Mouse (Mus musculus) thymus, postnatal 25 days (tissue): ENCODE data around the gene Hpn.

Experiments used
- DNase-seq: peaks from one replicate; pipeline ENCODE4 v3.0.0; 2022

The Hpn gene

DNA sequence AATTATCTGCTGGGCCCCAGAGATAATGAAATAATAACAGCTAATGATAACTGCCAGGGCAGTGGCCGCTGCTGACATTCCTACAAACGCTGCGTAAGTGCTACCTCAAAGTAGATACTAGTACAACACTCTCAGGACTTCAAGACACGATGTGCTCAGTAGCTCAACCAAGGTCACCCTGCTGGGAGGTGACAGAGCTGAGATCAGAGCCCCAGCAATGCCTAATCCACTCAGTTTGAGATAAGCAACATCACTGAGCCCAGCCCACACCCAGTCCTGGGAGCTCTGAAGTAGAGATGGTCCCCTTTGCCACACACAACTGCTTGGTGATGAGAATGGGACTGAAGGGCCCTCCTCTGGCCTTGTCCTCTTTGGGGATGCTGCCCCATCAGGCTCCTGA is 25.2 kb upstream of the Hpn start:
- DNase-seq: no peak

DNA sequence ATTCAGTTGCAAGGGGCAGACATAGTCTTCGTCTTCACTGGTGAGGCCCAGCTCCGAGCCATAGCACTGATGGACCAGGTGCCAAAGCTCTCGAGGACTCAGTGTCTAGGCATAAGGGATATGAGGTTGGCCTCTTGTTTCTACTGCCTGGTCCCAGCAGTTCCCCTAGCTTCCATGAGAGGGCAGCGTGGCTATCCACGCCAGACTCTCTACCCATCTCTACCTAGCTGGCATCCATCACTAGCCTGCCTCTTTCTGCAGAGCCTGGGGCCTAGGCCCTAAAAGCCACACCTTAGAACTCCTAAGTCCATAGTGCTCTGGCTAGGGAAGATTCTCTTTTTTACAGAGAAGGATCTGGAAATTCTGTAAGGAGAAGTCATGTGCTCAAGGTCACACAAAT is 24.7 kb upstream of the Hpn start:
- DNase-seq: peak; percentile 83

DNA sequence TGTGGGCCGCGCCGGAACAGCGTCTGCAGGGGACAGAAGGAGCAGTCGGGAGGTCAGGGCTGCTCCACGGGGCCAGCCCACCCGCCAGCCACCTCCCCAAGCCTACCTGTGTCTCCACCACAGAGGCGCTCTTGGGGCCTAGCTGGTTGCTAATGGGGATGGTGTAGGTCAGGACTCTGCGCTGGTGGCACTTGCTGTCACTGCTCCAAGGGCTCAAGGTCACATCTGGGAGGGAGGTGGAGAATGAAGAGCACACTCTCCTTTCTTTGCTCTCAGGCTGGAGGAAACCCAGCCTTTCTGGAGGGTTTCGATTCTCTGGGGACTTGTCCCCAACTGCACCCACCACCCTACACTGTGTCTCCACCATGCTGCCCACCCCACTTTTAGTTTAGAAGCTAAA is 20.6 kb upstream of the Hpn start:
- DNase-seq: no peak

DNA sequence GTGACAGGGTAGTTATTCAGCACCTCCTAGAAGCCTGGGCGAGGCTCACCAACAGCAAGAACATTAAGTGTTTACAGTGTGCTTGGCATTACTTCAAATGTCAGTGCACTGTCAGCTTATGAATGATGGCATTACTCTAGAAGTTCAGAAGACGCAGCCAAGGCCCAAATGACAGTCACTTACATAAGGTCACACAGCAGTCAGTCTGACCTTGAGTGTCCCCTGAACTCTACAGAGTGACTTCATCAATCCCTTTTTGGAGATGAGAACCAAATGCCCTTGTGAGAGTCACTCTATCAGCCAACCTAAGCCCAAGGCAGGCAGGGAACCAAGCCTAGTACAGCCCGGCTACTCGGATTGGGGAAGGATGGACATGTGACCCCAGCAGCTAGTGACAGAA is 16.8 kb upstream of the Hpn start:
- DNase-seq: no peak

DNA sequence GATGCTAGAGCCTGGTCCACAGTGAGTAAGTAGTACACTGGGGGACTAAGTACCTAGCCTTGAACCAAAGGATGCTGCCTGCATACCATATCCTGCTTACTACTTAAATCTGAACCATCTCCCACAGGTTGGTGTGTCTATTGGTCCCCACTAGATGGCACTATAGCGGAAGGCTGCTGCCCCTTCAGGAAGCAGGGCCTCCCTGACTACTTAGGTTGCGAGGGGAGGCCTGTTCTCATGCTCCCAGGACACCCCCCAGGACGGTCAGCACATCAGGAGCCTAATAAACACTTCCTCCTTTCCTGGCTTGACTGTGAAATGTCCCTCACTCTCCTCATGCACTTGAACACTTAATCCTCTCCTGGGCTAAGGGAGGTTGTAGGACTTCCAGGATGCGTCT is 15.8 kb upstream of the Hpn start:
- peak; percentile 71 for DNase-seq

DNA sequence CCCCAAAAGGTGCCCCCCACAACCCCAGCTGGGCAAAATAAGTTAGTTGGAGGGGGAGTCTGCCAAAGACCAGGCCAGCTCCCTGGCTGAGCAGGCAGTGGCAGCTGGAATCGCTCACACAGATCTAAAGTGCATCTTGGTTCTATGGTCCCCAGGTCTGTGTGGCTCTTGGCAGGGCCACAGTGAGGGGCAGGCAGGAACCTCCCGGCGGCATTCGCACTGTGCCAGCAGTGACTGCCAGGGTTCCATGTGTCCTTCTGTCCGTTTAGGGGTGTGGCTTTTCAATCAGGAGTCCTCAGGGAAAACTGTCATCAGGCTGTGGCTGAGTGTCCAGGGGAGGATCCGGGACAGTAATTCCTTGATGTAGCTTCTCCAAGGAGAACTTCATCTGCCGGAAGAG is 15.1 kb upstream of the Hpn start:
- no peak for DNase-seq

DNA sequence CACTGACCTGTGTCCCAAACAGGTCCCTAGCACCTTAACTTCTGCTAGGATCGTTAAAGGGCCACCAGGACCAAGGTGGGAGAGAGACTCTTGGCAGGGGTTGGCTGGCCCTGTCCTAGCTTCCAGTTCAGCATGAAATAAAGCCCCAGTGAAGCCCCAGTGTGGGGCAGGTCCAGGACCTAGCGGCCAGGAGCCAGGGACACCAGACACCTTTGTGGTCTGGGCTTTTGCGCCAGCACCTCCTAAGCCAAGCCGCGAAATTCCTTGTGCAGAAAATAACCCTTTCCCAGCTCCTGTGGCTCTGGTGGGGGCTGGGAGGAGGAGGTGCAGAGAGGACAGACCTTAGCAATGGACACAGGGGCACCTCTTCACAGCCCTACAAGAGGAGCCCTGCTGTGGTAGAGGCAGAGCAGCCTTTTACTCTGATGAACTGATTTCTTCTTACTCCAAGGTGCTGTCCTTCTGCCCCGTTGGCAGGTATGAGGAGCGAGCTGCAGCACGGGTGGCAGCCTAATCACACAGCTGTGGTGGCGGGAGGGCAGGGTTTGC is 13.1 kb upstream of the Hpn start:
- no peak for DNase-seq

DNA sequence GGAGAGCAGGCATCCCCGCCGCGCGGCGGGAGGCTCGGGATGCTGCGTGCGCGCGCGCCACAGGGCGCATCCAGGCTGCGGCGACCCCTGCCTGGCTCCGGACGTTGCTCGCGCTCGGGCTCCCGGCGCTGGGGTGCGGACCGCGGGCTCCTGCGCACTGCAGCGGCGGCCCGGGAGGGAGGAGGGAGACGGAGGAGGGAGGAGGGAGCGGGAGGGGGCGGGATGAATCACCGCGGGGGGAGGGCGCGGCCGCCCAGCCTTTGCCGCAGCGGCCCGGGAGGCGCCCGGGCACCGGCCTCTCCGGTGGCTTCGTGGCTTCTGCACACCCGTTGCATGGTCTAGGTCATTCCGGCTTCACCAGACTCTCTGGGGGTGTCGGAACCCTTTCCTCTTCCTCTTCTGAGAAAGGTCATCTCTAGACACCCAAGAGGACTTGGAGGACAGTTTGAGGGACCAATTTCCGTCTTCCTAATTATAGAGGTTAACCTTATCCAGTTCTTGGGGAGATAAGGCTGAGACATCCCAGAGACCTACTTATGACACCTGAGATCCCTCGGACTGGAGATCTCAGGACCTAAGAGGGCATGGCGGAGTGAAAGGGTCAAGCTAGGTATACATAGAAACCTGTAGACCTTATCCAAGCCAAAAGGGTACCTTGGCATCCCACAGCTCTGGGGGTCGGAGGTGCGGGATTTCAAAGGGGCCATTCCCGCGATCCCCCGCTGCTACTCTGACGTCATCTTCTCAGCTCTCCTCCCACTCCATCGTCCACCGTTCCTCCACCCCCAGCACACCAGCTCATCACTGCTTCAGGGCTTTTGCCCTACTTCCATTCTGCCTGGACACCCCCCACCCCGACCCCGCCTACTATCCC is 12.0 kb upstream of the Hpn start, which contains the start of gene Scn1b:
Gene Scn1b (minus strand): TSS at position 153 of the 874 bp plus-strand sequence.
- DNase-seq: no peak

DNA sequence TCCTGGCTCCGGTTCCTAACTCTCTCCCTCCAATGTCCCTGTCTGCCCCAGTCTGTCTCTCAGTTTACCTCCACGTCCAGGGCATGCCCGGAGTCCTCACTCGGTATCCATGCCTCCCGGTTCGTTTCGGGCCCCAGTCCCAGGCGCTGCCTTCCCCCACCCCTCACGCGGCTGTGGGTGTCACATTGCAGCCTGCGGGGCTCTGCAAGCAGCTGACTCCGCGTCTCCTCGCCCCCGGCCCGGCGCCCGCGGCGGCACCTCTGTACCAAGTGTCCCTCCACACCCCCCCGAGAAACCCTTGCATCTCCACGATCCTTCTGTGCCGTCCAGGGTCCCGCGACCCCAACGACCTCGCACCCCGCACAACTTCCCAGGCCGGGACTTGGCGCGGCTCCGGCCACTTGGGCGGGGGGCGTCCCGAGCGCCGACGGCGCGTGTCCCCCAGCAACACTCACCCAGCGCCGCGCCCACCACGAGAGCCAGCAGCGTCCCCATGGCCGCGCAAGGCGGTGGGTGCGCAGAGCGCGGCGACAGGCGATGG is 11.2 kb upstream of the Hpn start:
- DNase-seq: no peak

DNA sequence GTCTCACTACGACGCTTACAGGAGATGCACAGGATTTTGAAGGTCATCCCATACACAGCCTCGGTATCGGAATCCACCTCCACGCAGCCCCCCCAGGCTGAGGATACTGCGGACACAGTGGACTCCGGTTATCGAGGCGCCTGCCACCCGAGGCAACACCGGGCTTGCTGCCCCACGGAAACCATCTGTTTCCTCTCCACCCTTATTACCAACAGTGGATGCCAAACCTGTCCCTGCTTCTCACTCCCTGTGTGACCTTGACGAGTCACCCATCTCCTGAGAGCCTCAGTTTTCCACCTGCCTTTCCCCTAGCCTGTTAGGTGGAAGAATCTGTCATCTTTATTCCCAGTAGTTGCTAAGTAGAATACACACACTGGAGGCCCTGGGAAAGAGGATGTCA is 10.0 kb upstream of the Hpn start:
- DNase-seq: no peak

DNA sequence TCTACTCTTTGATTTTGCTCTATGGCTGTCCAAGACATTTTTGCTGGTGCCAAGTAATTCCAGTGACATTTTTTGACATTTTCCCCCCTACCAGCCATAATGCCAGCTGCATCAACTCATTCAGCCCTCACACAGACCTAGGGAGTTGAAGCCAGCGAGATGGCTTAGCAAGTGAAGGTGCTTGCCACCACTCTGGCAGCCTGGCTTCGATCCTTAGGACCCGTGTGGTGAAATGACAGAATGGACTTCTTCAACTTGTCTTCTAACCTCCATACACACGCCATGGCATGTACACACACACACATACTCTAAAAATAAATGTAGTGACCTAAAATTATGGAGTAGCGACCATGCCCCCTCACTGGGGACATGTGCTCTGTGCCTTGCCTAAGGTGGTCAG is 9.3 kb upstream of the Hpn start:
- no peak for DNase-seq

DNA sequence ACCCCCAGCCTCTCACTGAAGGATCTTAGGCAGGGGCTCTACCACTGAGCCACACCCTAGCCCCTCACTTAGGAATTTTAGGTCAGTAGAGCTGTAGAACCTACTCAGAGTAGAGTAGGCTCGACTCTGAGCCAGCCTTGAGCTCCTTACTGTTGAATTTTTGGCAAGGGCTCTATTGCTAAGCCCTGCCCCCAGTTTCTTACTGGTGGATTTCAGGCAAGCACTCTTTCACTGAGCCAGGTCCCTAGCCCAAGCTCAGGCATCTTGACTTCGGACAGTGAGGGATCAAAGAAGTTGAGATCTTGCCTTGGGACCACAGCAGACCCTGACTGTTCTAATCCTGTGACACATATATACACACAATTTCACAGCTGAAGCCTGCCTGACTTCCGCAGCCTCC is 8.6 kb upstream of the Hpn start:
- DNase-seq: no peak

DNA sequence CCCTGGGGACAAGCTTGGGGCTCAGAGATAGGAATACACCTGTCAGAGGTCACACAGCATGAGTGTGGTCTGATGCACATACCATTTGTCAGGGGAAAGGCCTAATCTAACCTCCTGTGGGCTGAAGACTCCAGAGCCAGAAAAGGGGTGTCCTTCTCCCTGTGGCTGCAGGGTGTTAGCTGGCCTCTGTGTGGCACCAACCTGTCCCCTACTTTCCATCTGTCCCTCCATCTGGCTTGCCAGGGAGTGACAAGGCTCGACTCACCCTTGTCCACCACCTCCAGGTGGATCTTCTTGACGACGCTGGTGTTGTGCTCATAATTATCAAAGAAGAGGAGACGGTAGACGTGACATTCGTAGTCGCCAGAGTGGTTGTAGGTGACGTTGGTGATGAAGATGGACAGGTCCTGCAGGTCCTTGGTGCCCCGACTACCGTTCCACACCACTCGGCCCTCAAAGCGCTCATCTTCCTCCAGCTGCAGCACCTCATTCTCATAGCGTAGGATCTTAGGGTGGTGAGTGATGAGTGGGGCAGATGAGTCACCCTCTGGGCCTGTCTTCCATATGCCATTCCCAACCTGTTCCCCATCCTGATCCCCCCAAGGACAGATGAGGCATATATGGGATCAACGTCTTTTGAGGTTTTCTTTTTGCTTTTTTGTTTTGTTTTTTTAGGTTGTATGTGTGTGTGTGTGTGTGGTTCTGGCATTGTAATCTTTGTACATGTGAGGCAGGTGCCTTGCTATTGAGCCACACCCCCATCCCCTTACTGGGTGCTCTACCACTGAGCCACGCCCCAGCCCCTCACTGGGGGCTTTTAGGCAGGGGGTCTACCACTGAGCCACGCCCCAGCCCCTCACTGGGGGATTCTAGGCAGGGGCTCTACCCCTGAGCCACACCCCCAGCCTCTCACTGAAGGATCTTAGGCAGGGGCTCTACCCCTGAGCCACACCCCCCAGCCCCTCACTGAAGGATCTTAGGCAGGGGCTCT is 7.8 kb upstream of the Hpn start:
- DNase-seq: no peak

DNA sequence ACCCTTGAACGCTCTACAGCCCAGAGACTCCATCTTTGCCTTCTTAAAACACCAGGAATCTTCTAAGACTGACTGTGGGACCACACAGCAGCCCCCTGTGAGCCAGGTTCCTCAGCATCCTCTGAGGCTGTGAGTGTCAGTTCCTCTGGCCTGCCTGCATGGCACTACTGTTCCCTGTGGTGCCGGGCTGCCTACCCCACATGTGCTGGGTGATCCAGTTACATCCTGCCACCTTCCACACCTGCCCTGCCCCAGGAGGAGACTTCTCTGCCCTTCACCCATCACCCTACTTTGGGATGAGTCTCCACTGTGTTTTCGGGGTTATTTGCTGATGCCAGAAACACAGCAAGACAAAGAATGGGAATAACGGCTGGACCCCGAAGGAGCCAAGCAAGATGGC is 4.5 kb upstream of the Hpn start:
- no peak for DNase-seq

DNA sequence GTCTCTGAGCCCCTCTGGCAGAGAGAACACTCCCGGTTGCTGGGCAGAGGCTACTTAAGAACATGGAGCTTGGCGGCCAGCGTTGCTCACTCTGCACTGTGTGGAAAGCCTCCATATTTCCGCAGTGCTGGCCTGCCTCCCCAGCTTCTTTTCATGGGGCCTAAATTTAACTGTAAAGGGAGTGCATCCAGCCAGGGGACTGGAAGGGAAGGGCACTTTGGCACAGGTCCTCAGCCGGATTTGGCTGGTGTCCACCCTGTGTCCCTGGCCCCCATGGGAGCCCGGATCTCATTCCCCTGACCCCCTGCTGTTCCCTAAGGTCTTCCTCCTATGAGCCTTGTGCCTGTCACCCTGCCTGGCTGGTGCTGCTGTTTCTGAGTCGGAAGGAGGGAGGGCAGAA is 3.4 kb upstream of the Hpn start:
- no peak for DNase-seq

DNA sequence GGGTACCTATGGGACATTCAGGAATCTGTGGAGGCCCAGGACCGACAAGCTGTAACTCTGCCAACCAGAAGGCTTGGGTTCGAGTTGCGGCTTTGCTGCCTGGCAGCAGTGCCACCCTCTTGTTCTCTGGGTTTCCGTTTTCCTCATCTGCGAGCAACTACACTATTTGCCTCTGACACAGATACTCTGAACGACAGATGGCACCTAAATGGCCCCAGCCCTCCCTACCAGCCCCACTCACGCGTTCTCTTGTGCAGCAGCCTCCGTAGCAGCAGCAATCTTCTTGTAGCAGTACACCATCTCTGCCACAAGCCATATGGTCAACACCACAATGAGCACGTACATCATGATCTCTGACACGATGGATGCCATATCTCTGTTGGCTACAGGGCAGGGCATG is 2.4 kb upstream of the Hpn start:
- DNase-seq: no peak

DNA sequence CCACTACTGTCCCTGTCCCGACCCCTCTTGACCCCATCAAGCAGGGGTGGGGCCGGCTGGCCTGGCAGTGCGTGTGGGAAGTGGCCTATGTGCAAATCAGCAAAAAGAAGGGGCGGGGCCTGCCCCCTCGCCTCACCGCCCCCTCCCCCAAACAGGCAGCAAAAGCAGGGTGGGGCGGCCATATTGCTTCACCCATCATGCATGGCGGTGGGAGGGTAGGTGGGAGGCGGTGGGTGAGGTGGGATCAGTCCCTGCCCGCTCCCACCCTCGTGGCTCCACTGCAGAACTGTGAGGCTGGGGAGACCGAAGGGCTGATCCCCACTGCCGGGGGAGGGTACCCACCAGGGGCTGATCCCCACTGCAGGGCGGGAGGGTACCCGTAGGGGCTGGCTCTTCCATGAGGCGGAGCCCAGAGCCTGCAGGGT is 1.6 kb upstream of the Hpn start:
- DNase-seq: no peak

DNA sequence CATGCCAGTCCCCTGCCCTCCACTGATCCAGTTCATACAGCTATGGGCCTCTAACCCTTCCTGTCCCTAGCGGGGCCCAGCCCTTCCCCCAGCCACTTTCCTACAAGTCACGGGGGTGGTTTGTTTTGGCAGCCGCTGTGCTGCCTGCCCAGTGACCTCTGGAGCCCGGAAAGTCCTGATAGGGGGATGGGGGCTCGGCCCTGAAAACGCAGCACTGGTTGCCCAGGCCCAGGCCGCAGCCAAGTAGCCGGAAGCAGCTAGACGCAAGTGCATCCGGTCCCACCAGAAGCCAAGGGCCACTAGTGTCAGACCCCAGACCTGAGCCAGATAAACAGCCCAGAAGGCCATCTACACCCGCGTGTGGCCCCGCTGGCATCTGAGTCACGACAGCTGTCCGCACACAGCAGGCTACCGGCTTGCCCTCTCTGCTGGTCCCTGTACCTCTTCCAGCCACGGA is 525 bp upstream of the Hpn start:
- DNase-seq: no peak

DNA sequence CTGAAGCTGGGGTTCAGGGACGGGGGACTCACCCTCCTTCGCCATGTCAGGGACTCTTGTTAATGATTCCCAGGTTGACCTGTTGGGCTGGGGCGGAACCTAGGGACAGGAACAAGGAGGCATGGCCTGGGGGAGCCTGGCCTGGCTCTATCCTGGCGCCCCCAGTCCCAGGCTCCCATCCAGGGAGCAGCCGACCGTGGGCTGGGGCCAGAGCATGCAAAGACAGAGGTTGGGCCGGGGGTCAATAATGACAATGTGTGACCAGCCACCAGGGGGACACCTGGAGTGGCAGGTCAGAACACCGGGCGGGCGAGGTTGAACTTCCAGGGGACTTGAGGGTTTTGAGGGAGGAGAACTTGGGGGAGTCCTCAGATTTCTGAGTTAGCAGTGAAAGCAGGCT is 444 bp downstream of the Hpn start:
- DNase-seq: no peak

DNA sequence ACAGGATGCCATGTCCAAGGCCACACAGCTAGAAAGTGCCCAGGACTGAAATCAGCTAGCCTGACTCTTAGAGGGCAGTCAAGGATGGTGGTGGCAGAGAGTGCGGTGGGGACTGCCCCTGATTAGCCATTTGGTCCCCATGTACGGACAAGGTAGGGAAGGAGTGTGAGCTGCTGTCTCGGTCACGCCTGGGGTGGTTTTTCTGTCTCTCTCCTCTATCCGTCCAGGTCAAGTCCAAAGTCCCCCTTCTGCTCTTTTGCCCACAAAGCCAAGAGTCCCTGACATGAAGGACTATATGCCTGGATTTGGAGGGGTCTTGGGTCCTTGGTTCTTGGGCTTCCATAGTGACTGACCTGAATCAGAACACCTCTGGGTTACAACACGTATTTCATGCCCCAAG is 1.3 kb downstream of the Hpn start:
- DNase-seq: no peak

DNA sequence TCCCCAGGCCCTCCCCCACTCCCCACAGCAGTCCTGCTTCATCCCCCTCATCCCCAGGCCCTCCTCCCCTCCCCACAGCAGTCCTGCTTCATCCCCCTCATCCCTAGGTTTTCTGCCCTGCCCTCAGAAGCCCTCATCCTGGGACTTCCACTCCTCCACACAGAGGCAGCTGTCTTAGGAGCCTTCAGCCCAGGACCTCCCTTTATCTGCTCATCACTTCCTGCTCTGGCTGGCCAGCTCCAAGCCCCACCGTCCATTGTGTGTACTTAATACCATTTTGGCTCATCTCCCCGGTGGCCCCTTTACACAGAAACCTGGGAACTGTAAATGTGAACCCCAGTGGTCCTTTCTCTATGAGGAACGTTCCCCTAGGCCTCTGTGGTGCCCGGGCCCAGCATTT is 3.1 kb downstream of the Hpn start:
- no peak for DNase-seq

DNA sequence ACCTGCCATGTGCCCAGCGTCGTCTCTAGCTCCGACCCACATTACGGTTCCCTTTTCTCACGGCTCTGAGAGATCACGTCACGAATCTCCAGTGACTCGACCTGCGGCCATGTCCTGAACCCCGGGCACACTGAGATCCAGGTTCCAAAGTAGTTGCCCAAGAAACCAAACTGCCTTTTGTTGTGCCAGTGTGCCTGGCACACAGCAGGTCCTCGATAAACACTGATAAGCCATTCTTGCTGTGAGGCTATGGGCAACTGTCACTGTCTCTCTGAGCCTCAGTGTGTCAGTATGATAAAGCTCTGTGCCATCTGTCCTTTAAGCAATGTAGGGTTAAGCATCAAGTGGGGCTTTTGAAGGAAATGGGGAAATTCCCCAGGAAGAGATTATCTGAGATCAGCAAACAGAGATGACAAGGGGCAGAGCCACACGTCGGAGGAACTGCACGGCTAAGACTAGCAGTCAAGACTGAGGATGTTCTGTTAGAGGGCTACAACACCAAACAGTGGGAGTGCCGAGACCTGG is 4.2 kb downstream of the Hpn start:
- no peak for DNase-seq

DNA sequence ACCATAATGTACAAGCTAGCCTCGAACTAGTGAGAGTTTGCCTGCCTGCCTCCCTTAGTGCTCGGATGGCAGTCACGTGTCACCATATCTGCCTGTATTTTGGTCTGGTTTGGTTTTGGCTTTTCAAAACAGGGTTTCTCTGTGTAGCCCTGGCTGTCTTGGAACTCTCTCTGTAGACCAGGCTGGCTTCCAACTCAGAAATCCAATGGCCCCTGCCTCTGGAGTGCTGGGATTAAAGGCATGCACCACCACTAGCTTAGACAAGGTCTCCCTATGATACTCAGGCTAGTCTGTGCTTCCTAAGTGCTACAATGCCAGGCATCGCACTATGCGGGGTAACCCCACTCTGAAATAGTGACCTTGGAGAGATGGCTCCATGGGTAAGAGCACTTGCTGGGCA is 5.3 kb downstream of the Hpn start:
- no peak for DNase-seq
